Mouse (Mus musculus): Measurements from ENCODE around the gene Gng3. TPM values are rescaled to one million over a fixed set of nuclear protein-coding genes. Genes with fewer than 3 reads are reported as not detected.
"Not testable (repeated sequence)": the region's sequence is repeated elsewhere in the genome, so short reads cannot be mapped to it uniquely, and the experiment has no call there.

The Gng3 gene
- total RNA-seq, 2 experiments from 2014 or later: 0.66 to 0.77 TPM

- DNase-seq: peak; percentile 86
Observed at GRCm38 (mm10) chr19:8844371-8845129, 5.6 kb upstream of the Gng3 start.

DNA sequence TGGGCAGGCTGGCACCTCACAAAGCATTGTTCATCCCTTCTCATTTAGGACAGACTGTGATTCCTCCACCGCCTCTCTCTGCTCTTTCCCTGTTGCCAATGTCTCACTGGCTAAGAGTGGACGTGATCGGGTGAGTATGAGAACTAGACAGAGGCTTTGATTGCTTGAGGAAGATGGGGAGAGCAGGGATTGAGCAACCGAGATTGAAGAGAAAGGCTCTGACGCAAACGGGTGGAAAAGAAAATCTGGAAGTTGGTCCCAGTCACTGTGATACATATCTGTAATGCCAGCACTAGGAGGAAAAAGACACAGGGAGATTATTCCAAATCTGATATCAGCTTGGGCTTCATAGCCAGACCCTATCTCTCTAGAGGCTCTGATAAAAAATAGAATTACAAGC is 4.0 kb upstream of the Gng3 start:
- no peak for DNase-seq

- no peak for DNase-seq
Observed at GRCm38 (mm10) chr19:8841012-8841411, 2.0 kb upstream of the Gng3 start.

- DNase-seq: peak; percentile 64
Observed at GRCm38 (mm10) chr19:8839908-8840791, 1.2 kb upstream of the Gng3 start.

GRCm38 (mm10) chr19:8838041-8838730 is 808 bp downstream of the Gng3 start:
- DNase-seq: peak; percentile 39

DNA sequence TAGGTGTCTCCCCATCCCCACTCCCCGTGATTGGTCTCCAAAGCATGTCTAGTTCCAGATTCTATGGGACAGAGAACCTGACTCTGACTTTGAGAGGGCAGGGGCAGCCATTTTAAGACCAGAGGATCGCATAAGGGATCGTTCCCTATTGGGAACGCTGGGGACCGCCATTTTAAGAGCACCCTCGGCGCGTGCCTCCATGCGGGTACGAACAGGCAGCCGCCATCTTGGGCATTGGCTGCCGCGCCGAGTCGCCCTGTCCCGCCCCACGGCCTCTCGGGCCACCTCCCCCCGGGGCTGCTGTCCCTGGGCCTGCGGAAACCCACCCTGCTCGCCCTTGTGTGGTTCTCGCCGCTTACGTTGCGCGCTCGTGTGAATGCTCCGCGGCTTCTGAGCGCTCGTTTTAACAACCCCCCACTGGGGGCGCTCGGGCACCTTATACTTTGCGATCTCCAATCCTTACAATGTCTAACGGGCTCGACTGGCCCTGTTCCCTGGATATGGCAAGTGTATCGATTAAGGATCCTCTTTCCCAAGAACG is 1.7 kb downstream of the Gng3 start, which contains the start of gene Bscl2:
Bscl2 (plus strand) TSS at position 217 of the 541 bp plus-strand sequence.
- peak; percentile 79 for DNase-seq

- not testable (repeated sequence) for DNase-seq
Observed at GRCm38 (mm10) chr19:8836327-8836726, 2.7 kb downstream of the Gng3 start.

- no peak for DNase-seq
Observed at GRCm38 (mm10) chr19:8832971-8833370, 6.0 kb downstream of the Gng3 start.

GRCm38 (mm10) chr19:8831262-8831661 is 7.7 kb downstream of the Gng3 start:
- no peak for DNase-seq

GRCm38 (mm10) chr19:8830664-8831063 is 8.3 kb downstream of the Gng3 start:
- DNase-seq: no peak

- no peak for DNase-seq
Observed at GRCm38 (mm10) chr19:8829660-8830059, 9.3 kb downstream of the Gng3 start, which contains the start of gene AC129217.1. TSS of gene AC129217.1 (plus strand) at chr19:8829773.

DNA sequence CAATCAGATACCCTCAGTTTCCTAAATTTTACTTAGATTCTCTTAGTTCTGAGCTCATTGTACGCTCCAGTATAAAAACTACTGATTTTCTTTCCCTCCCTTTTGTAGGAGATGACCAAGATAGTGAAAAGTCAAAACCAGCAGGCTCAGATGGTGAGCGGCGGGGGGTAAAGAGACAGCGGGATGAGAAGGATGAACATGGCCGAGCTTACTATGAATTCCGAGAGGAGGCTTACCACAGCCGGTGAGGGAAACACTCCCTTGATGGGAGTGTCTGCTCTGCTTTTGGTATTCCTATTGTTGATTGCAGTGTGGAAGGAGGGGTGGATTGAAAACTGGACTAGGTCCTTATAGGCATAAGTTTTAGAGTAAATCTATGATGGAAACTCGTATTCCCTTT is 16.3 kb downstream of the Gng3 start:
- no peak for DNase-seq

- DNase-seq: no peak
Observed at GRCm38 (mm10) chr19:8821146-8821545, 17.8 kb downstream of the Gng3 start.

GRCm38 (mm10) chr19:8820424-8820956 is 18.5 kb downstream of the Gng3 start:
- no peak for DNase-seq

DNA sequence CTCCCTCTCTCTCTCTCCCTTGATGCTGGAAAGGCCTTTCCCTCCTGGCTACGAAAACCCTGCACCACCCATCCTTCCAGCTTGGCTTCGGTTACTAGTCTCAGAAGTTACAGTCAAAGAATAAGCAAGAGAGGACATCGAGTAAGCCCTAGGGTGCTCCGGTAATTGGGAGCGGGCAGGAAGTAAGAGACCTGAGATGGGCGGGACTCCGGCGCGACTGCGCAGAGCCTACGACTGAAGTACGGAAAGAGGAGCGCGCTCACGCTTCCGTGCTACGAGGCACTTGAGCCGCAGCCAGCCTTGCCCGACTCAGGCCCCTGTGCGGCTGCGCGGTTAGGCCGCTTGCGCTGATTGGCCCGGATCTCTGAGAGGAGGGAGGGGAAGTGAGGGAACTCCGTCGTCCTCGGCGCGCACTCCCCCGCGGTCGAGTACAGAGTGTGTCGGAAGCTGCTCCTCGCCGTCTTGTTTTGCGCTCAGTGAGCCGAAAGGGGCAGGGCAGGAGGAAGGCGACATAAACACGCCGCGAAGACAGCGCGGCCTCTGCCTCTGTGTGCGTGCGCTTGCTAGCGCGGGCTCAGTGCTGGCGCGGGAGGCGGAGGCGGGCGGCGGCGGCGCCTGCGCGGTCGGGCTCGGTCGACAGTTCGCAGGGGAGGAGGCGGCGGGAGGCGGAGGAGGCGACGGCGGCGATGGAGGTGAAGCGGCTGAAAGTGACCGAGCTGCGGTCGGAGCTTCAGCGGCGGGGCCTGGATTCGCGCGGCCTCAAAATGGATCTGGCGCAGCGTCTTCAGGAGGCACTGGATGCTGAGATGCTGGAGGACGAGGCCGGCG is 19.2 kb downstream of the Gng3 start, which contains the start of gene Hnrnpul2:
Hnrnpul2 (plus strand) TSS at position 415 of the 828 bp plus-strand sequence.
- DNase-seq: peak; percentile 99

GRCm38 (mm10) chr19:8818801-8819595 is 20.0 kb downstream of the Gng3 start, which contains the start of gene Ttc9c:
TSS of gene Ttc9c (minus strand) at chr19:8819333.
- peak; percentile 88 for DNase-seq

GRCm38 (mm10) chr19:8818301-8818798 is 20.6 kb downstream of the Gng3 start:
- no peak for DNase-seq

- no peak for DNase-seq
Observed at GRCm38 (mm10) chr19:8817001-8817400, 22.0 kb downstream of the Gng3 start.

- no peak for DNase-seq
Observed at GRCm38 (mm10) chr19:8815812-8816211, 23.2 kb downstream of the Gng3 start.

- DNase-seq: no peak
Observed at GRCm38 (mm10) chr19:8806810-8807209, 32.2 kb downstream of the Gng3 start.
